Mouse (Mus musculus) T-helper 17 cell (primary cell): Measurements from ENCODE around the gene Mpped1.

Experiments
- in situ Hi-C, 2 experiments: fragments of 300-600 bp; cut with MboI, MseI; formaldehyde crosslinking; loops; 1 replicate in 1 of 2; 2 replicates in 1 of 2; pipeline ENCODE4 v1.15.1; 2025; ENCODE audit warnings: high pct_unique_total_duplicates in 2 of 2

The Mpped1 gene

GRCm38 (mm10) chr15:83779387-83779786 is at the start of gene Mpped1:
TSS of gene Mpped1 (plus strand) at chr15:83779467.
- in situ Hi-C loops, result no loop called here

- in situ Hi-C loops, result no loop called here
Measured at GRCm38 (mm10) chr15:83740676-83741422, 38.4 kb upstream of the Mpped1 start.

- in situ Hi-C loops, result no loop called here
Measured at GRCm38 (mm10) chr15:83742018-83742417, 37.2 kb upstream of the Mpped1 start.

- in situ Hi-C loops, result no loop called here
Measured at GRCm38 (mm10) chr15:83746311-83746710, 33.0 kb upstream of the Mpped1 start.

GRCm38 (mm10) chr15:83748986-83749385 is 30.3 kb upstream of the Mpped1 start:
- in situ Hi-C loops, result no loop called here

GRCm38 (mm10) chr15:83749436-83749835 is 29.8 kb upstream of the Mpped1 start:
- in situ Hi-C loops, result no loop called here

GRCm38 (mm10) chr15:83756742-83757141 is 22.5 kb upstream of the Mpped1 start:
- in situ Hi-C loops, result no loop called here

- in situ Hi-C loops, result no loop called here
Measured at GRCm38 (mm10) chr15:83758958-83759357, 20.3 kb upstream of the Mpped1 start.

- in situ Hi-C loops, result loop anchor here in 1 of 2 experiments (5.0 kb wide), 1 partner anchor 292 kb away; no protein-coding TSS in a partner anchor
Measured at GRCm38 (mm10) chr15:83760683-83761082, 18.6 kb upstream of the Mpped1 start.

GRCm38 (mm10) chr15:83761512-83761911 is 17.8 kb upstream of the Mpped1 start:
- in situ Hi-C loops, result loop anchor here in 1 of 2 experiments (5.0 kb wide), 1 partner anchor 291 kb away; no protein-coding TSS in a partner anchor

- in situ Hi-C loops, result no loop called here
Measured at GRCm38 (mm10) chr15:83765388-83766029, 13.8 kb upstream of the Mpped1 start.

- in situ Hi-C loops, result no loop called here
Measured at GRCm38 (mm10) chr15:83771346-83772053, 7.8 kb upstream of the Mpped1 start.

GRCm38 (mm10) chr15:83772460-83772859 is 6.8 kb upstream of the Mpped1 start:
- in situ Hi-C loops, result no loop called here

- in situ Hi-C loops, result no loop called here
Measured at GRCm38 (mm10) chr15:83772953-83773352, 6.3 kb upstream of the Mpped1 start.

- in situ Hi-C loops, result no loop called here
Measured at GRCm38 (mm10) chr15:83774922-83775321, 4.3 kb upstream of the Mpped1 start.

GRCm38 (mm10) chr15:83776265-83777000 is 2.8 kb upstream of the Mpped1 start:
- in situ Hi-C loops, result no loop called here

- in situ Hi-C loops, result no loop called here
Measured at GRCm38 (mm10) chr15:83777476-83777875, 1.8 kb upstream of the Mpped1 start.

- in situ Hi-C loops, result no loop called here
Measured at GRCm38 (mm10) chr15:83779855-83780740, 831 bp downstream of the Mpped1 start.

GRCm38 (mm10) chr15:83781304-83781703 is 2.0 kb downstream of the Mpped1 start:
- in situ Hi-C loops, result no loop called here

GRCm38 (mm10) chr15:83782284-83782683 is 3.0 kb downstream of the Mpped1 start:
- in situ Hi-C loops, result no loop called here

GRCm38 (mm10) chr15:83784772-83785171 is 5.5 kb downstream of the Mpped1 start:
- in situ Hi-C loops, result no loop called here
